Comparison of ENCODE assay signal across 7 mouse cellular contexts in the genomic region with DNA sequence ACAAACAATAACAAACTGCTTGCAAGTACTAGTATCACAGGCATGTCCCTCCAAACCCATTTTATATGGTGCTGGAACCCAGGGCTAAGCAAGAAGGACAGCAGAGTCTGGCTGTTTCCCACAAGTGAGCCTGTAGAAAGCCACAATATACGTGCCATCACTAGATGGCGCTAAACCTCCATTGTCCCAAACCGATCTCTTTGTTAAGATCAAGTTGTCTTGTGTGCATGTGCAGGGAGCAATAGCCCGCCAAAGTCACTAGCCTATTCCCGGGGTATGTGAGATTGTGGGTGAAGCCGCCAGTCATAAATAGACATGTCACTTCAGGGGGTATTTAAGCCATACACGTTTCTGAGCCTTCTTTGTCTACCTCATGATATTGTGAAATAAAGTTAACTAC.
A peak's percentile ranks its signal among the peaks of the same experiment; 100 is the strongest.
DNase-seq lines count a peak whose midpoint lies in the region; ATAC-seq and TF ChIP-seq lines count a peak whose summit lies in the region.
"Not testable (repeated sequence)": the region's sequence is repeated elsewhere in the genome, so short reads cannot be mapped to it uniquely, and the experiment has no call there.

No protein-coding gene starts in this region.

- 50% methylated on average over 7 of the region's 7 CpGs for WGBS in embryonic facial prominence, embryonic 13.5 days
- 44% methylated on average over 7 of the region's 7 CpGs for WGBS in heart, embryonic 12.5 days
- WGBS in intestine, embryonic 15.5 days: 56% methylated on average over 7 of the region's 7 CpGs

- not testable (repeated sequence) for H3K9ac ChIP-seq in embryonic facial prominence, embryonic 13.5 days; heart, embryonic 12.5 days; intestine, embryonic 15.5 days

- intact Hi-C loops in left cerebral cortex, adult 2 months (cut with DNase I): not testable (repeated sequence)

- H3K4me3 ChIP-seq in embryonic facial prominence, embryonic 13.5 days; heart, embryonic 12.5 days; intestine, embryonic 15.5 days (replicated peaks); left cerebral cortex, adult 2 months: not testable (repeated sequence)

- 0 out of 2 replicates have a peak overlapping the region, but pooled peaks have one; percentile 12 for H3K4me2 ChIP-seq in embryonic facial prominence, embryonic 13.5 days
- H3K4me2 ChIP-seq in heart, embryonic 12.5 days: peak overlapping the region; percentile 20; the same call in 1 of the 2 replicates
- H3K4me2 ChIP-seq in intestine, embryonic 15.5 days (replicated peaks): peak overlapping the region; percentile 34

- DNase-seq in adrenal gland, adult 2 months: peak; percentile 28
- DNase-seq in left cerebral cortex, adult 2 months (ENCODE audit: extremely low spot score in 1 of 2, low spot score in 2 of 2): not testable (repeated sequence)
- peak; percentile 49 for DNase-seq in lung, postnatal 36 days
- peak; percentile 7 for DNase-seq in right cerebral cortex, postnatal 14 days

- H3K4me1 ChIP-seq in embryonic facial prominence, embryonic 13.5 days; heart, embryonic 12.5 days (replicated peaks); intestine, embryonic 15.5 days (replicated peaks): not testable (repeated sequence)

- not testable (repeated sequence) for ATAC-seq in embryonic facial prominence, embryonic 13.5 days (ENCODE audit: insufficient number of reproducible peaks, insufficient read depth, low FRiP score, low TSS enrichment, low read depth); heart, embryonic 12.5 days (ENCODE audit: insufficient number of reproducible peaks, low FRiP score)
- ATAC-seq in intestine, embryonic 15.5 days: peak; percentile 56; the same call in 1 of the 2 replicates

- peaks cover 26% of the 10 kb centered on the region for H3K9me3 ChIP-seq in embryonic facial prominence, embryonic 13.5 days
- H3K9me3 ChIP-seq in heart, embryonic 12.5 days (replicated peaks): peaks cover 32% of the 10 kb centered on the region
- H3K9me3 ChIP-seq in intestine, embryonic 15.5 days: not testable (repeated sequence)

- H3K36me3 ChIP-seq in embryonic facial prominence, embryonic 13.5 days; heart, embryonic 12.5 days; intestine, embryonic 15.5 days: not testable (repeated sequence)

- not testable (repeated sequence) for H3K27ac ChIP-seq in embryonic facial prominence, embryonic 13.5 days; heart, embryonic 12.5 days (ENCODE audit: poor library complexity, severe bottlenecking); intestine, embryonic 15.5 days; left cerebral cortex, adult 2 months

- peak; percentile 15 for TF ChIP-seq CTCF in left cerebral cortex, adult 2 months (IDR thresholded peaks at IDR 0.05)

- H3K27me3 ChIP-seq in embryonic facial prominence, embryonic 13.5 days; heart, embryonic 12.5 days (replicated peaks); intestine, embryonic 15.5 days (replicated peaks): not testable (repeated sequence)
